Mouse (Mus musculus): Measurements from ENCODE around the gene Lca5.

The Lca5 gene

DNA sequence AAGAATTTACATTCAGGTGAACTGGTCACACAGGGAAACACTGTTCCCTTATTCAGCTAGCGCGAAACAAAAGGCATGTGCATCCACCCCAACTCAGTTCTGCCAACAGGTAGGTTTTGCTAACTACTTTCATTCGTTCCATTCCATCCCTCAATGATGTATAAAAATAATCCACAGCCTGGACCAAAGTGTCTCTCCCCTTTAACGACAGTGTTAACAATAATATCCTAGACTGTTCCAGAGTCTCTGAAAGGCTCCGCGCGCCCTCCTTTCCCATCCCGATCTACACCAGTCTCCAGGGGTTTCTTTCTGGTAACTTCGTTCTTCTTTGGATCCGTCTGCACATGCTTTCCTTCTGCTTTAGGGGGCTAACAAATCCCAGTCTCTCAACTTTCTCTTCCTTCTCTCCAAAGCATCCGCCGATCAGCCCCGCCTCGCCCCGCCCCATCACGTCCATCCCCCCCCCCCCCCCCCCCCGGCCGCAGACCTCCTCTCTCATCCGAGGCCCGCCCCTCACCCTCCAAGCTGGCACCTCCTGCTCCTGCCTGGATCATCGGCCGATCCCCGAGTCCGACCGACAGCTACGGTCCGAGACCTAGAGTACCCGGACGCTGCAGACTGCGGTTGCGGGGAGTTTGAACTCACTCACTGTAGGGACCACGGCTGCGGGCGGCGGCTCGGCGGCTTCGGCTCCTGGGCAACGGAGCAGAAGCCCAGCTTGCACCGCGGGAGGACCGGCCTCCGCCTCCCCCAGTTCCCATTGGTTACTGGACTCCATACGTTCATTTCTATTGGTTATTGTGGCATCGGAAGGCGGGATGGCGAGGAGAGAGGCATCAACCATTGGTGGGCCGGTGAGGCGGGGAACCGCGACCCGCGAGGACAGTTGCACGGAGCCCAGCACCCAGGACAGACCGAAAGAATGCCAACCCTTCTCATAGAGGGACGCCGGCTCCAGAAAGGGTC, at the start of gene Lca5:
TSS of gene Lca5 (minus strand) at position 736 of the 966 bp plus-strand sequence.
- DNase-seq, result peak; percentile 97

DNA sequence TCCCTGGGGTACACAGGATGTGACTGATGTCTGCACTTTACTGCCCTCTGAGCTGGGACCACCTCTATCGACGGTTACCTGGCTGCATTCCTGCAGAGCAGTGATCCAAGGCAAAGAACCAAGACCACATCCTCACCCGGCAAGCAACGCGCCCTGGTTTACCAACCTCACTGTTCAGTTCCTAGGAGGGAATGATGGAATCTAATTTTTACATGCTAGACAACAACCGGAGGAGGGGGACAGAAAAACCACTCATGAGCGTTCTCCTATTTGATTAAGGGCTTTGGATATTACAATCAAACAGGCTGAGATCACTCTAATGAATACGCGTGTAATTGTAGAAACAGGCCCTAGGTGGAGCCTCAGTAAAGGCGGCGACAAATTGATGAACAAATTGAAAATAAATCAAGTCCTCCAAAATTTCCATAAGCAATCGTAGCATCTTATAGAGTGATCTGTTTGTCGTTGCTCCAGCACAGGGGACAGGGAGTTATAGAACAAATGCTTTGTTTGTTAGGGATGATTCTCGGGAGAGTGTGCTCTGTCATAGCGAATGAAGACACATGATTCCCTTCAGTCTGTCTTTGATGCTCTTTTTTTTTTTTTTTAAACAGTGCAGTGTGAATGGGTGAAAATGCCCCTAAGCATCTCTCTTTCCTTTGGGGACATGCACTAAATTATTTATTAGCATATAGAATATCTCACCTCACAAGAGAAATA, 47.7 kb upstream of the Lca5 start:
- DNase-seq, result peak; percentile 71

- DNase-seq, result peak; percentile 70
Measured at GRCm38 (mm10) chr9:83487771-83488470, 47.0 kb upstream of the Lca5 start.

DNA sequence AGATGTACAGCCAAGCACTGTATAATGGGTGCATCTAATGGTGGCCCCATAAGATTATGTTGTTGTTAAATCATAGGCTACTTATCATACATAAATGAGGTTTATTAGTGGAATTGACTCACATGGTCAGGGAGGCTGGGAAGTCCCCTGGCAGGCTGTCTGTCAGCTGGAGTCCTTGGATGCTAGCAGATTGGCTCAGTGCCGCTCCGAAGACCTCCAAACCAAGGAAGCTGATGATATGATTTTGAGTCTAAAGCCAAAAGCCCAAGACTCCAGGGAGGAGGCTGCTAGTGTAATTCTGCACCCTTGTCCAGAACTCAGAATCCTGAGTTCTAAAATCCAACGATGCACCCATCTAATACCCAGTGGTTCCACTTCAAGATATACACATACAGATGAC, 45.0 kb upstream of the Lca5 start:
- DNase-seq, result no peak

- DNase-seq, result no peak
Measured at GRCm38 (mm10) chr9:83485357-83485756, 44.4 kb upstream of the Lca5 start.

- no peak for DNase-seq
Measured at GRCm38 (mm10) chr9:83483419-83483818, 42.5 kb upstream of the Lca5 start.

DNA sequence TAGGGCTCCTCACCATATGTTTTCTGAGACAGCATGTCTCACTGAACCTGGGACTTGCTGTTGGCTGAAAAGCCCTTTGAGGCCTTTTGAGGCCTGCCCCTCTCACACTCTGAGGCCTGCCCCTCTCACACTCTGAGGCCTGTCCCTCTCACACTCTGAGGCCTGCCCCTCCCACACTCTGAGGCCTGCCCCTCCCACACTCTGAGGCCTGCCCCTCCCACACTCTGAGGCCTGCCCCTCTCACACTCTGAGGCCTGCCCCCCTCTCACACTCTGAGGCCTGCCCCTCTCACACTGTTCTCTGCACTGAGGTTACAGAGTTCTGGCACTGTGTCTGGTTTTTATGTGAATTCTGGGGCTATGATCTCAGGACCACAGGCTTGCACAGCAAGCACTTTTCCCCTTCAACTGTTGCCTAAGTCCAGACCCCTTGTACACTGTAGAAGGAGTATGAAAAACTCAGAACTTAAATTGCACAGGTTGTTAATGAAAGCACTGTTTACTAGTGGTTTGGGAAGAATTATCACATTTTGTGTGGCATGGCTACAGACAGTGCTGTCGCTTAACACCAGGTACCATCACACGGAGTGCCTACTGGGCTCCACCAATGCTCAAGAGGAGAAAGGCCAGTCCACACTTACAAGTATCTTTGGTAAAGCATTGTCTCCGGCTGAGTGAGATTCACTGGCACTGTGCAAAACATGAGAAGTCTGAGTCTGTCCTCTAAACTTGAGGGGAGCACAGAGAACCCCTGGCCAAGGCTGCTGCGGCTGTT, 41.4 kb upstream of the Lca5 start:
- no peak for DNase-seq

DNA sequence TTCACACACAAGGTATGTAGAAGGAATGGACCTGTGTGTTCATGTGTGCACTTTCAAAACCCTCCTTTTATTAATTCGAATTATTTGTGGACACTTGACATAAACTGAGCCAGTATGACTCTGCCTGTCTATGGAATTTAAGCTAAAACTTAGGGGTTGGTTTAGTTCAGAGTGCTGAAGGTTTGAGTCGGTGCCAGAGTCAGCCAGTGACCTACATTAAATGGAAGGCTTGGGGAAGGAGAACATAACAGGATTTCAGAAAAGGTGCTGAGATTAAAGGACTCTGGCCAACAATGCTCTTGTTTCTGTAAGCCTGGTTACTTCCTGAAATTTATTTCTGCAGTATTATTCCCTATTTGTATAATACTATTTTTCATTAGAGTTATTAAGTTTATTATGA, 28.9 kb upstream of the Lca5 start:
- peak; percentile 44 for DNase-seq

DNA sequence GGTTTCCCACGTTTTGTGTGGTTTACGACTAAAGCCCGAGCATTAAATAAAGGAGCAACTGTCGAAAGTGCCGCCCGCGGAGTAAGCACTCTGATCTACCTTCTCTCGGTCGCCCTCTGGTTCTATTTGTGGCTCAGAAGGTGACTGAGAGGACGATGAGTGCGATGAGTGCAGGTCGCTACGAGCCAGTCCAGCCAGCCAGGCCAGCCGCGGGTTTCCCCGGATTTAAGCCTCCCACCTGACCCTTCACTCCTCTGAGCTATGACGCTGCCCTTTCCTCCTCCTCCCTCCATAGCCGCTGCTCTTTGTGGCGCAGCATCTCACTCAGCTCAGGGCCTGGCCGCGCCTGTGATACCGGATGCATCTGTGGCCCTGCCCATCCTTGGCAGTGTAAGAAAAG, 6.8 kb upstream of the Lca5 start:
- peak; percentile 78 for DNase-seq

DNA sequence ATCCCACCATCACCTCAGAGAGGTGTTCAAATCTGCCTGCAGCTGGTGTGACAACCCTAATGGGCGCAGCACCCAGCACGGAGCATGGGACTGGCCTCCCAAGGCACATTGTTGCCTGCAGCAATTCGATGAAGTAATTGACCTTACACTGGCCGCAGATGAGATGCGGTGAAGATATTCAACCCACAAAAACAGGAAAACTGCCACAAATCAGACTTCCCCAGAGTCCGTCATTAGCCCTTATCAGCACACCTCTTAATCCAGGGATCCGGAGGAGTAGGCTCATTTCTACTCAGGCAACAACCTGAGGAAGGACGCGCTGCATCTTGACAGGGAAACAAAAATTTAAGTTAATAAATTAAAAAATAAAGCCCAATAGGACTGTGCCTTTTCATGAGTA, 6.2 kb upstream of the Lca5 start:
- DNase-seq, result no peak

- DNase-seq, result no peak
Measured at GRCm38 (mm10) chr9:83437621-83438020, 3.3 kb downstream of the Lca5 start.

DNA sequence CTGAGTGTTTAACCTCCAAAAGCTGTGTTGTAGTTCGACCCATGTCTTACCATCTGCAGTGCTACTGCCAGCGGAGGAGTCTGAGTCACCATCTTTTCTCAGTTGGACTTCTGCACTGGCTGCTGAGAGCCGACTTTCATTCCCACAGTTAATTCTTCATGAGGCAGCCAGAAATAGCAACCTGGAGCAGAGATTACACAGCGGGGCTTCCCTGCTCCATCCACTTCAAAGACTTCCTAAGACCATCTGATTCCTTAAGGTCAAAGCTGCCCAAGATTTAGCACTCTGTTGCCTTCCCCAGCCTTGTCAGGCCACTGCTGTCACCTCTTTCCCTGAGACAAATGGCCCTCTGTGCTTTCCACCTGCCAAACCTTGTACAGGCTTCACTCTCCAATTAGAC, 6.4 kb downstream of the Lca5 start:
- DNase-seq, result peak; percentile 65

GRCm38 (mm10) chr9:83433661-83434060, 7.3 kb downstream of the Lca5 start:
- no peak for DNase-seq

- no peak for DNase-seq
Measured at GRCm38 (mm10) chr9:83427926-83428325, 13.0 kb downstream of the Lca5 start.

GRCm38 (mm10) chr9:83418965-83419364, 22.0 kb downstream of the Lca5 start:
- DNase-seq, result no peak

DNA sequence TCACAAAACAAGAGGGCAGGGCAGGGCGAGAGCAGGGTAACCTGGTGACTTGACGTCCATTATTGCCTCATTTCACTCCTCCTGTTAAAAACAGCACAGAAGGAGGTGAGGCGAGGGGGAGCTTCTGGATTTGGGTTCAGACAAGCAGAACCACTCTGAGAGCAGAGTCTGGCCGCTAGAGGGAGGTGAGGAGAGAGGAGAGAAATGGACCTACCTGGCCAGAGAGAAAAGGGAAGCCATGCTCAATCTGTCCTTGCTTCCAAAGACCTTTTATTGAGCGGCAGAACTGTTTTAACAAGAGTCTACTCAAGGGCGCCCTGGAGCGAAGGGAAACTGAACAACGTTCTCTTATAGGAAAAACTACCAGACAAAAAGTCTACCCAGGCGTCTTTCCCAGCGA, 27.9 kb downstream of the Lca5 start:
- DNase-seq, result no peak

DNA sequence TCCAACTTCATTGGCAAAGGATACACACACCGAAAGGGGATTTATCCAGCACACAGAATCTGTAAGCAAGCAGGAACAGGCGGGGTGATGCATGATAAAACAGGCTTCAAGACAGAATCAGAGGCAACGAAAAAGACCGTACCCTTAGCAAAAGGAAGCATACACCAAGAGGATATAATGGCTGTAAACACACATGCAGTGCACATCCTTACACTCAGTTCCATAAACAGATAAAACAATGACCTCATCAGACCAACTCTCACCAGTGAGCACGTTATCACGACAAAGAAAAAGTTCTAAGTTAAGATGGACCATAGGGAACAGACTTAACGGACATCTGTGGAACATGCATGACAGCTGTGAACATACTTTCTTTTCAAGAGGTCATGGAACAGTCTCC, 35.8 kb downstream of the Lca5 start:
- DNase-seq, result no peak

DNA sequence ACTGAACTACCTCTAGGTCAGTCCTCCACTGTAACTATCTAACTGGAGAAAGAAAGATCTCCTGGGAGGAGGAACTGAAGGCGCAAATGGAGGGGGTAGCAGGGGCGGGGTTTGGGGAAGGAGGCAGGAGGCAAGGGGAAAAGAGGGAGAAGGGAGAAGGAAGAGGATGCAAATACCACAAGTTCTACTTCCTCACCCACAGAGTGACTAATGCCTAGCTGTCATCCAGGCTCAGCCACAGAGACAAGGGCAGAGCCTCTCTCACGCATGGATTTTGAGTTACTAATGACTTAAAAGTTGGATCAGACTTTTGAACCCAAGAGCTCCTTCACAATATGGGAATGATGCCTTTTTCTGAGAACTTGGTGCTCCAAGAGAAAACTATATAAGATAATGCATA, 40.1 kb downstream of the Lca5 start:
- no peak for DNase-seq

DNA sequence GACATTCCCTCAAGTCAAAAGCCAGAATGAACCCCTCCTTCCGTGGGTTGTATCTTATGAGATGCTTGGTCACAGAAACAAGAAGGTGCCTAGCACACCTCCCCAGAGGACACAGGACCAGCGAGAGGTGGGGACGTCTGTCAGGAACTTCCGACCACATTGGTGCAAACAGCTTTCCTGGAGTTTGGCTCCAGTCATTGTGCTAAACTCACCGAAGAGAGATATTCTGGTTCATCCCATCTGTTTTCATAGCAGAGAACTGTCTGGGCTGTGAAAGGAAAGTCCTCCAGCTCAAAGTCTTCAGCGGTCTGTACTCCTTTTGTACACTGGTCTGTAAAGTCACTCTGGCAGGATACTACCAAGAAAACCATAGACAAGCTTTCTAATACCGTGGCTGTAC, 41.5 kb downstream of the Lca5 start:
- DNase-seq, result no peak

- DNase-seq, result no peak
Measured at GRCm38 (mm10) chr9:83398260-83398659, 42.7 kb downstream of the Lca5 start.

DNA sequence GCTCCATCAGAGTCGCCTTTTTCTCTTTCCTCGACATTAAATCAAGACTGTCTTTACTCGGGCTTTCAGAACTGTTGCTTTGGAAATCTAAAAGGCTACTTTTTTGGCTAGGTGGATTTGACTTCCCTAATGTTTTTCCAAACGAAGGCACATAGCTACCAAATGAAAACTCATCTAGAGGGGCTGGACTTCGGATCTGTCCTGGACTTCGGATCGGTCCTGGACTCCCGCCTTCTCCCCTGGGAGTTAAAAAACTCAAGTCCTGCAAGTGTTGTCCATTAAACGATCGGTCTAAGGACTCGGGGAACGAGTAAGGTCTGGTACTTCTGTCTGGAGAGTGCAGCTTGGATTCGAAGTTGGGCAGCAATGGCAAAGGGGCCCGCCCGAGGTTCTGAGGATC, 45.5 kb downstream of the Lca5 start:
- DNase-seq, result no peak

GRCm38 (mm10) chr9:83391996-83392395, 48.9 kb downstream of the Lca5 start:
- no peak for DNase-seq

- no peak for DNase-seq
Measured at GRCm38 (mm10) chr9:83389570-83389969, 51.4 kb downstream of the Lca5 start.

Data from cerebellum, adult 9-10 months (tissue).